Mouse (Mus musculus) MEL (cell line): ENCODE data around the gene Ola1. TPM values are rescaled to one million over a fixed set of nuclear protein-coding genes. Genes with fewer than 3 reads are reported as not detected.

ENCODE experiments used
- DNase-seq: peaks from one replicate; pipeline ENCODE4 v3.0.0; 2011; ENCODE audit warnings: low read depth, low spot score
- H3K27ac ChIP-seq: 2 replicates; pipeline ENCODE4 v1.5.1; 2012; ENCODE audit warnings: low read depth, mild to moderate bottlenecking, control low read depth, low read length, moderate library complexity; ENCODE audit not compliant: control insufficient read depth
- H3K27me3 ChIP-seq, 2 experiments: fragments of 150-350 bp in 1 of 2; sonication (generic) in 1 of 2; 2 replicates each; pipeline ENCODE4 v1.6.1; 2012; ENCODE audit warnings: low read length in 2 of 2, mild to moderate bottlenecking in 2 of 2, improper control_type of control experiment in 1 of 2, moderate library complexity in 1 of 2; ENCODE audit not compliant: insufficient read depth in 2 of 2, control insufficient read depth in 1 of 2
- H3K36me3 ChIP-seq, 2 experiments: 2 replicates each; pipeline ENCODE4 v1.6.1; 2012 to 2014; ENCODE audit warnings: low read length in 2 of 2, improper control_type of control experiment in 1 of 2, inconsistent platforms in 1 of 2, mild to moderate bottlenecking in 1 of 2; ENCODE audit not compliant: insufficient read depth in 2 of 2, control insufficient read depth in 1 of 2
- H3K4me1 ChIP-seq, 2 experiments: fragments of 150-350 bp in 1 of 2; sonication (generic) in 1 of 2; 2 replicates each; pipeline ENCODE4 v1.6.1; 2012; ENCODE audit warnings: low read length in 2 of 2, improper control_type of control experiment in 1 of 2, mild to moderate bottlenecking in 1 of 2; ENCODE audit not compliant: insufficient read depth in 2 of 2, control insufficient read depth in 1 of 2
- H3K4me3 ChIP-seq, 2 experiments: fragments of 150-350 bp in 1 of 2; sonication (generic) in 1 of 2; 2 replicates each; pipeline ENCODE4 v1.5.1; 2012; ENCODE audit warnings: low read depth in 2 of 2, low read length in 2 of 2, mild to moderate bottlenecking in 2 of 2, moderate library complexity in 2 of 2, control low read depth in 1 of 2, improper control_type of control experiment in 1 of 2; ENCODE audit not compliant: control insufficient read depth in 1 of 2, insufficient read depth in 1 of 2
- H3K79me2 ChIP-seq: 2 replicates; pipeline ENCODE4 v1.6.1; 2012; ENCODE audit warnings: mild to moderate bottlenecking, low read length, moderate library complexity; ENCODE audit not compliant: control insufficient read depth, poor library complexity, insufficient read depth
- H3K9ac ChIP-seq: 2 replicates; pipeline ENCODE4 v1.6.1; 2012; ENCODE audit warnings: low read depth, mild to moderate bottlenecking, control low read depth, low read length, moderate library complexity; ENCODE audit not compliant: control insufficient read depth, poor library complexity, severe bottlenecking
- H3K9me3 ChIP-seq: fragments of 150-350 bp; sonication (generic); replicated peaks from 2 replicates; pipeline ENCODE4 v1.6.1; 2012; ENCODE audit warnings: mild to moderate bottlenecking, low read length, improper control_type of control experiment, moderate library complexity; ENCODE audit not compliant: insufficient read depth
- CHD1 ChIP-seq: IDR thresholded peaks from 2 replicates; pipeline ENCODE4 v1.6.1; 2012; ENCODE audit warnings: low read depth, mild to moderate bottlenecking, inconsistent platforms, low read length, improper control_type of control experiment
- CHD2 ChIP-seq: IDR thresholded peaks from 2 replicates; pipeline ENCODE4 v1.6.1; 2011; ENCODE audit warnings: low read length, improper control_type of control experiment
- CTCF ChIP-seq, 3 experiments: IDR thresholded peaks in 2 of 3; conservative IDR thresholded peaks in 1 of 3; 2 replicates each; pipeline ENCODE4 v1.5.1; 2011 to 2012; ENCODE audit warnings: low read length in 3 of 3, low read depth in 2 of 3, mild to moderate bottlenecking in 2 of 3, improper control_type of control experiment in 1 of 3, inconsistent platforms in 1 of 3, mixed read lengths in 1 of 3, moderate library complexity in 1 of 3; ENCODE audit not compliant: control insufficient read depth in 1 of 3, insufficient read depth in 1 of 3, poor library complexity in 1 of 3, severe bottlenecking in 1 of 3
- EP300 ChIP-seq, 2 experiments: IDR thresholded peaks; 2 replicates each; pipeline ENCODE4 v1.6.1; 2011; ENCODE audit warnings: improper control_type of control experiment in 2 of 2, low read length in 2 of 2, low read depth in 1 of 2, mild to moderate bottlenecking in 1 of 2
- ETS1 ChIP-seq: IDR thresholded peaks from 2 replicates; pipeline ENCODE4 v1.6.1; 2012; ENCODE audit warnings: low read depth, mild to moderate bottlenecking, inconsistent platforms, low read length, improper control_type of control experiment, moderate library complexity
- HCFC1 ChIP-seq: IDR thresholded peaks from 2 replicates; pipeline ENCODE4 v1.6.1; 2012; ENCODE audit warnings: low read depth, mild to moderate bottlenecking, inconsistent platforms, low read length, improper control_type of control experiment, moderate library complexity
- JUND ChIP-seq: IDR thresholded peaks from 2 replicates; pipeline ENCODE4 v1.6.1; 2011; ENCODE audit warnings: low read depth, mild to moderate bottlenecking, improper control_type of control experiment, low read length
- KAT2A ChIP-seq: conservative IDR thresholded peaks from 2 replicates; pipeline ENCODE4 v1.6.1; 2012; ENCODE audit warnings: low read depth, low read length, improper control_type of control experiment, inconsistent platforms
- MAFK ChIP-seq: IDR thresholded peaks from 2 replicates; pipeline ENCODE4 v1.6.1; 2011; ENCODE audit warnings: low read depth, mild to moderate bottlenecking, low read length, improper control_type of control experiment, borderline replicate concordance
- MEF2A ChIP-seq: IDR thresholded peaks from 2 replicates; pipeline ENCODE4 v1.6.1; 2014; ENCODE audit warnings: low read depth, mild to moderate bottlenecking, inconsistent platforms, low read length, improper control_type of control experiment; ENCODE audit not compliant: poor library complexity, insufficient replicate concordance, severe bottlenecking; ENCODE audit errors: extremely low read depth
- MXI1 ChIP-seq: IDR thresholded peaks from 2 replicates; pipeline ENCODE4 v1.6.1; 2011; ENCODE audit warnings: mild to moderate bottlenecking, low read depth, low read length, improper control_type of control experiment
- MYC ChIP-seq: IDR thresholded peaks from 2 replicates; pipeline ENCODE4 v1.6.1; 2011; ENCODE audit warnings: low read depth, mild to moderate bottlenecking, low read length, improper control_type of control experiment, moderate library complexity
- NRF1 ChIP-seq: IDR thresholded peaks from 2 replicates; pipeline ENCODE4 v1.6.1; 2014; ENCODE audit warnings: low read depth, mild to moderate bottlenecking, inconsistent platforms, low read length, improper control_type of control experiment, moderate library complexity; ENCODE audit not compliant: poor library complexity, insufficient read depth, severe bottlenecking
- POLR2A ChIP-seq, 2 experiments: IDR thresholded peaks; 2 replicates each; pipeline ENCODE4 v1.6.1; 2011 to 2012; ENCODE audit warnings: low read length in 2 of 2, mild to moderate bottlenecking in 2 of 2, control low read depth in 1 of 2, improper control_type of control experiment in 1 of 2, low read depth in 1 of 2, moderate library complexity in 1 of 2; ENCODE audit not compliant: control insufficient read depth in 1 of 2, insufficient read depth in 1 of 2, poor library complexity in 1 of 2
- RAD21 ChIP-seq: IDR thresholded peaks from 2 replicates; pipeline ENCODE4 v1.6.1; 2011; ENCODE audit warnings: mild to moderate bottlenecking, low read depth, low read length, improper control_type of control experiment
- SIN3A ChIP-seq: IDR thresholded peaks from 2 replicates; pipeline ENCODE4 v1.6.1; 2012; ENCODE audit warnings: low read length, improper control_type of control experiment, inconsistent platforms
- SMC3 ChIP-seq: IDR thresholded peaks from 2 replicates; pipeline ENCODE4 v1.6.1; 2011; ENCODE audit warnings: low read depth, low read length, improper control_type of control experiment
- TAL1 ChIP-seq: IDR thresholded peaks from 2 replicates; pipeline ENCODE4 v1.6.1; 2012; ENCODE audit warnings: mild to moderate bottlenecking, inconsistent platforms, low read length, moderate library complexity, mixed read lengths
- TBP ChIP-seq: IDR thresholded peaks from 2 replicates; pipeline ENCODE4 v1.8.0; 2011; ENCODE audit warnings: low read depth, low read length, improper control_type of control experiment
- USF2 ChIP-seq, 2 experiments: IDR thresholded peaks; 2 replicates each; pipeline ENCODE4 v1.6.1; 2011 to 2012; ENCODE audit warnings: improper control_type of control experiment in 2 of 2, low read length in 2 of 2, borderline replicate concordance in 1 of 2, inconsistent platforms in 1 of 2, low read depth in 1 of 2, mild to moderate bottlenecking in 1 of 2; ENCODE audit not compliant: insufficient read depth in 1 of 2
- ZC3H11A ChIP-seq: IDR thresholded peaks from 2 replicates; pipeline ENCODE4 v1.6.1; 2012; ENCODE audit warnings: low read depth, mild to moderate bottlenecking, inconsistent platforms, low read length, improper control_type of control experiment
- polyA plus RNA-seq, 2 experiments: library from polyadenylated mRNA; stranded (reverse) in 1 of 2; unstranded in 1 of 2; fragments of >175 nt in 1 of 2; fragments of >200 nt in 1 of 2; gene quantifications; 2 replicates each; pipeline versions ENCODE4 v1.2.1 to v1.2.4; 2012; ENCODE audit warnings: low replicate concordance in 2 of 2, low read depth in 1 of 2; ENCODE audit not compliant: insufficient read length in 2 of 2, insufficient read depth in 1 of 2, missing spikeins in 1 of 2
- total RNA-seq: library from RNA; depleted of rRNA; stranded (reverse); fragments of 300-350 nt; gene quantifications from 2 replicates; pipeline ENCODE4 v1.2.3, GENCODE M21; 2012

Gene Ola1
- total and polyA plus RNA-seq, 3 experiments: 69.7 to 86.0 TPM; not detected in 1

DNA sequence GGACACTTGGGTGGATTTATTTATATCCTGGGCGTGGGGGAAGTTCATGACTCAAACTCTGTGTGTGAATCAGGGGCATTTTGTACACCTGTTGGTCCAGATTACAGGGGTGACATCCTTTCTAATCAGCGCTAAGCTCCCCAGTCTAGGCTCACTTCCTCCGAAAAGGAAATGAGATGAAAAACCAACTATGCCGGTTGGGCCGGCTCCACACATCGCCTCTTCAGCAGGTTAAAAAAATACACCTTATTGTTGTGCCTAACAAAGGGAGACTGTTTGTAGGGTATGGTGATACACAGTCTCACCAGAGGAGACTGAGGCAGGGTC, 158.5 kb downstream of the Ola1 start:
- Histone ChIP-seq H3K4me3 (no peak overlapping the region), H3K36me3 (peaks cover 0 to 2% of the 10 kb centered on the region in 2 experiments; a peak in 2 of 4 replicates), H3K9me3 (no peaks in the 10 kb centered on the region), H3K9ac (no peak overlapping the region), H3K27ac (no peak overlapping the region), H3K79me2 (no peaks in the 10 kb centered on the region), H3K4me1 (peaks cover 0 to 25% of the 10 kb centered on the region in 2 experiments; a peak in 2 of 4 replicates), H3K27me3 (no peaks in the 10 kb centered on the region)
- DNase-seq: no peak
- TF ChIP-seq MEF2A (no peak), ETS1 (no peak), CHD1 (no peak), USF2 (IDR thresholded peaks at IDR 0.05; ENCODE audit: borderline replicate concordance in 1 of 2, insufficient read depth in 1 of 2, low read depth in 1 of 2, low read length in 2 of 2) (no peak), TBP (no peak), RAD21 (no peak), SIN3A (no peak), HCFC1 (no peak), KAT2A (no peak), NRF1 (no peak), MAFK (no peak), JUND (no peak), POLR2A (IDR thresholded peaks at IDR 0.05; ENCODE audit: control insufficient read depth in 1 of 2, insufficient read depth in 1 of 2, low read depth in 1 of 2, low read length in 2 of 2, poor library complexity in 1 of 2) (no peak), TAL1 (no peak), MXI1 (no peak), MYC (no peak), EP300 (IDR thresholded peaks at IDR 0.05; ENCODE audit: low read depth in 1 of 2, low read length in 2 of 2) (no peak)

DNA sequence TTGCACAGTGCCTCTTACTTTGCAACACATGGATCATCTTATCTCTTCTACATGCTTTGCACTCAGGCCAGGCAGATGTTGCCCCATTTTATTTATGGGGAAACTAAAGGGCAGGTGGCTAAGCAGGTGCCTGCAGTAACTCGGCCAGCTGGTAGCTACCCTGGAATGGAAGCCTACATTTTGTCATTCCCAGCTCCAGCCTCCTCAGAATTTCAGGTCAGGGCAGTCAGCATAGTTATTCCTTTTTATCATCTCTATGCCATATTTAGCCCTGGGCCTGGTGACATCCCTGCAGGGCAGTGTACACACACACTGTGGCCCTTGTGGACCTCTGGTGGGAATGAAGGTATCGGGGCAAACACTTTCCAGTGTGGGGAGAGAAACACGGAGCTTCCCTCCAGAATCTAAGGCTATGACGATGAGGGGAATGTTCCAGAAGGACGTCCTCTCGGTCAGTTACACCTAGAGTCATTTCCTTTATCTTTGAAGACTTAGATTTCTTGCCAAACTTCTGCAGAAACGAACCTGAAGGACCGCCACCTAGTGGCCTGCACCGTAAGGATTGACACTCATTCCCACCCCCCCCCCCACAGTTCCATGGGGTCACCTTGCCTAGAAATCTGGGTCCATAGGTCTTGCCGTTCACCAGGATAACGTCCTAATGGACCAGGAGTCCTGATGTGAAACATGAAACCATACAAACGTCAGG, 159.0 kb downstream of the Ola1 start:
- no peaks in the 10 kb centered on the region for H3K27me3 ChIP-seq
- H3K79me2 ChIP-seq: no peaks in the 10 kb centered on the region
- H3K4me1 ChIP-seq: peaks cover 0 to 25% of the 10 kb centered on the region in 2 experiments; a peak in 2 of 4 replicates
- peak; percentile 47 for DNase-seq
- TF ChIP-seq ZC3H11A (peak; percentile 47; the same call in 1 of the 2 replicates), CHD2 (no peak), TBP (no peak), RAD21 (peak; percentile 47), SIN3A (no peak), SMC3 (peak; percentile 56), POLR2A (IDR thresholded peaks at IDR 0.05; ENCODE audit: control insufficient read depth in 1 of 2, insufficient read depth in 1 of 2, low read depth in 1 of 2, low read length in 2 of 2, poor library complexity in 1 of 2) (no peak), CTCF (IDR thresholded peaks at IDR 0.05 in 2 of 3, conservative IDR thresholded peaks at IDR 0.05 in 1 of 3; ENCODE audit: control insufficient read depth in 1 of 3, insufficient read depth in 1 of 3, low read depth in 2 of 3, low read length in 3 of 3, poor library complexity in 1 of 3, severe bottlenecking in 1 of 3) (peak; percentile 31 to 71 (median 53); a peak in 4 of 6 replicates)
- H3K9me3 ChIP-seq: no peaks in the 10 kb centered on the region
- peaks cover 0 to 2% of the 10 kb centered on the region in 2 experiments; a peak in 2 of 4 replicates for H3K36me3 ChIP-seq
- H3K9ac ChIP-seq: no peak overlapping the region
- H3K27ac ChIP-seq: no peak overlapping the region
- H3K4me3 ChIP-seq: no peak overlapping the region
